Mouse (Mus musculus): ENCODE data around the gene Hdac5. TPM values are rescaled to one million over a fixed set of nuclear protein-coding genes. Genes with fewer than 3 reads are reported as not detected.

Hdac5 gene
- total and polyA plus RNA-seq, 3 experiments: 9.1 to 29.3 TPM; not detected in 1

DNA sequence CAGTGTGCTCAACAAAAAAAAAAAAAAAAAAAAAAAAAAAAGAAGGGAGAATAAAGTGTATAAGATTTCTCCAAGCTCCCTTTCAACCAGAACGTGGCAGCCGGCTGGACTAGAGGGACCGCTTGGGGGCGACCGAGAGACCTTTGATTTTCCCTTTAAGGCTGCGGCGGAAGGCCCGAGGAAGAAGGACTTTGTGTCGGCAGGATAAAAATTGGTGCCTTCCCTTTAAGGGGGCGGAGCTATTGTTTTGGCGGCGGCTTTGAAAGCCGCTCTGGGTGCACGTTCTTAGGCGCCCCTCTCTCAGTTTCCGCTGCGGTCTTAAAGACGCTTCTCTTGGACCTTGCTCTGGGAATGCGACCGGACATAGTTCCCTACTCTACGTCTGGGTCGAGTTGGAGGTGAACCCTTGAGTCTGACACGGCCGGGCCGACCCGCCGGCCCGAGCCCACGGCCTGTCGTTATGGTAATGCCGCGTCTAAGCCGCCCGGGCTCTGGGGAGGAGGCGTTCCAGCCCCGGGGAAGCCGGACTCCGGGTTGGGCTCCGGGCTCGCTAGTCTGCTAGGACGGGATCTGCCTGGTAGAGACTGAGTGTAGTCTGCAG is 18.8 kb upstream of the Hdac5 start, which contains the start of gene BC030867 (continued):
- no peak for TF ChIP-seq ZKSCAN1 (IDR thresholded peaks at IDR 0.05; ENCODE audit: low read depth, low read length)
- no peak for TF ChIP-seq GATA1 (IDR thresholded peaks at IDR 0.05; ENCODE audit: low read depth, low read length)
- 0 out of 2 replicates have a peak, but pooled peaks have one; percentile 32 for TF ChIP-seq CHD1 (IDR thresholded peaks at IDR 0.05; ENCODE audit: low read depth, low read length)
- 0 out of 4 replicates have a peak, but pooled peaks of 1 of the 2 experiments have one; percentile 4 for TF ChIP-seq EP300 (IDR thresholded peaks at IDR 0.05; ENCODE audit: low read depth in 1 of 2, low read length in 2 of 2)
- TF ChIP-seq CHD2 (IDR thresholded peaks at IDR 0.05; ENCODE audit: low read length): no peak
- TF ChIP-seq ELF1 (IDR thresholded peaks at IDR 0.05; ENCODE audit: low read depth, low read length): peak; percentile 78
- peak; percentile 93 for TF ChIP-seq TBP (IDR thresholded peaks at IDR 0.05; ENCODE audit: low read depth, low read length)
- TF ChIP-seq MAX (IDR thresholded peaks at IDR 0.05; ENCODE audit: low read length): peak; percentile 75
- peak; percentile 82 for TF ChIP-seq ZMIZ1 (IDR thresholded peaks at IDR 0.05; ENCODE audit: low read depth, low read length)
- TF ChIP-seq UBTF (IDR thresholded peaks at IDR 0.05; ENCODE audit: borderline replicate concordance, insufficient read depth, low read depth, low read length): peak; percentile 99
- TF ChIP-seq NELFE (IDR thresholded peaks at IDR 0.05; ENCODE audit: low read depth, low read length): peak; percentile 94
- TF ChIP-seq E2F4 (IDR thresholded peaks at IDR 0.05; ENCODE audit: borderline replicate concordance, low read depth, low read length): peak; percentile 75; the same call in 1 of the 2 replicates
- no peak for TF ChIP-seq GABPA (IDR thresholded peaks at IDR 0.05; ENCODE audit: low read depth, low read length)
- TF ChIP-seq ETS1 (IDR thresholded peaks at IDR 0.05; ENCODE audit: low read depth, low read length): peak; percentile 54
- TF ChIP-seq SIN3A (IDR thresholded peaks at IDR 0.05; ENCODE audit: low read length): peak; percentile 99
- no peak; a peak in 1 of 4 replicates for TF ChIP-seq USF2 (IDR thresholded peaks at IDR 0.05; ENCODE audit: borderline replicate concordance in 1 of 2, insufficient read depth in 1 of 2, low read depth in 1 of 2, low read length in 2 of 2)
- no peak for TF ChIP-seq RCOR1 (IDR thresholded peaks at IDR 0.05; ENCODE audit: low read depth, low read length)
- no peak for TF ChIP-seq TAL1 (IDR thresholded peaks at IDR 0.05; ENCODE audit: low read length)
- TF ChIP-seq KAT2A (conservative IDR thresholded peaks at IDR 0.05; ENCODE audit: low read depth, low read length): no peak; the same call in 1 of the 2 replicates
- TF ChIP-seq MEF2A (IDR thresholded peaks at IDR 0.05; ENCODE audit: extremely low read depth, insufficient replicate concordance, low read depth, low read length, poor library complexity, severe bottlenecking): peak; percentile 16; the same call in 1 of the 2 replicates
- TF ChIP-seq SMC3 (IDR thresholded peaks at IDR 0.05; ENCODE audit: low read depth, low read length): peak; percentile 66
- TF ChIP-seq POLR2AphosphoS2 (IDR thresholded peaks at IDR 0.05; ENCODE audit: low read length): peak; percentile 82
- no peak for TF ChIP-seq NRF1 (IDR thresholded peaks at IDR 0.05; ENCODE audit: insufficient read depth, low read depth, low read length, poor library complexity, severe bottlenecking)
- TF ChIP-seq RAD21 (IDR thresholded peaks at IDR 0.05; ENCODE audit: low read depth, low read length): peak; percentile 28
- TF ChIP-seq USF1 (IDR thresholded peaks at IDR 0.05; ENCODE audit: low read depth, low read length): 0 out of 2 replicates have a peak, but pooled peaks have one; percentile 33
